Comparison of ENCODE assay signal across 21 mouse cellular contexts in genomic region chr5:44259678-44260077, GRCm38 (mm10).
"Had no signal": no experiment of that assay in that cellular context is flagged by ENCODE, and none has a peak within 500 bp of the region (broad histone marks: within the 10 kb centered on the region; RNA-seq: fewer than 3 reads in every experiment).

No protein-coding gene starts in this region.

- H3K36me3 ChIP-seq: intestine, embryonic 15.5 days; kidney, embryonic 15.5 days; limb, embryonic 12.5 days; limb, embryonic 15.5 days; liver, embryonic 12.5 days; liver, embryonic 15.5 days; lung, embryonic 15.5 days; neural tube, embryonic 13.5 days had no signal

- H3K9me3 ChIP-seq: intestine, embryonic 15.5 days; kidney, embryonic 15.5 days; limb, embryonic 12.5 days; limb, embryonic 15.5 days; liver, embryonic 12.5 days; liver, embryonic 15.5 days; lung, embryonic 15.5 days; megakaryocyte, embryonic 14.5 days; neural tube, embryonic 13.5 days had no signal

- H3K27ac ChIP-seq: intestine, embryonic 15.5 days; kidney, embryonic 15.5 days; limb, embryonic 12.5 days; limb, embryonic 15.5 days; liver, embryonic 12.5 days; liver, embryonic 15.5 days; lung, embryonic 15.5 days; neural tube, embryonic 13.5 days had no signal

- H3K27me3 ChIP-seq: intestine, embryonic 15.5 days; kidney, embryonic 15.5 days; limb, embryonic 12.5 days; limb, embryonic 15.5 days; liver, embryonic 12.5 days; liver, embryonic 15.5 days; lung, embryonic 15.5 days; neural tube, embryonic 13.5 days had no signal

- DNase-seq: kidney, adult 11 months; kidney, adult 8-10 months; kidney, postnatal 14 days; kidney, postnatal 4 days; left cerebral cortex, postnatal 4 days; lung, adult 18-20 months; lung, postnatal 10 days; lung, postnatal 36 days; midbrain, embryonic 14.5 days; retina, postnatal 1 day; thymus, postnatal 25 days had no signal

- H3K4me2 ChIP-seq: intestine, embryonic 15.5 days; kidney, embryonic 15.5 days; limb, embryonic 12.5 days; limb, embryonic 15.5 days; liver, embryonic 12.5 days; liver, embryonic 15.5 days; lung, embryonic 15.5 days; midbrain, embryonic 11.5 days; neural tube, embryonic 13.5 days had no signal

- H3K9ac ChIP-seq: intestine, embryonic 15.5 days; kidney, embryonic 15.5 days; limb, embryonic 12.5 days; limb, embryonic 15.5 days; liver, embryonic 12.5 days; liver, embryonic 15.5 days; lung, embryonic 15.5 days; neural tube, embryonic 13.5 days had no signal

- H3K4me3 ChIP-seq: intestine, embryonic 15.5 days; kidney, embryonic 15.5 days; limb, embryonic 12.5 days; limb, embryonic 15.5 days; liver, embryonic 12.5 days; liver, embryonic 15.5 days; lung, embryonic 15.5 days; megakaryocyte, embryonic 14.5 days; neural tube, embryonic 13.5 days had no signal

- ATAC-seq: intestine, embryonic 15.5 days; liver, embryonic 12.5 days had no signal

- H3K4me1 ChIP-seq: intestine, embryonic 15.5 days; limb, embryonic 12.5 days; limb, embryonic 15.5 days; liver, embryonic 12.5 days; liver, embryonic 15.5 days; lung, embryonic 15.5 days; megakaryocyte, embryonic 14.5 days; neural tube, embryonic 13.5 days had no signal
